Mouse (Mus musculus) brain, adult 2 months (tissue): ENCODE data around the gene Slc2a13.
A peak's percentile ranks its signal among the peaks of the same experiment; 100 is the strongest.

ENCODE experiments used
- DNase-seq: peaks from one replicate; pipeline ENCODE4 v3.0.0; 2011; ENCODE audit warnings: low read depth, low spot score

The Slc2a13 gene

DNA sequence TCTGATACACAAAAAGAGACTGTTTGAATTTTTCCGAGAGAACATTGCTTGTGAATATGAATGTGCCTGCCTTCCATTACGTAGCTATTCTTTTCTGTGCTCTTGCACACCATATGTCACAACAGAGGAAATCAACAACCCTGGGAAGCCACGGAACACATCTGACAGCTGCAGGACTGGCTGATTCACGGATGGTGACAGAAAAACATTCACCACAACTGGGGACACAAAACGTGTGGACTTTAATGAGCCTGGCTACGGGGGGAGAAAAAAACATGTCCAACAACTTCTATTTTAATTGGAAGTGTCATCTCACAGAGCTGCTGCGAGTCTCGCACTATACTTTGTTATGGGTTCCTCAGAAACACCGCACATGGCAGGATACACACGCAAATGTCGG is 196.0 kb downstream of the Slc2a13 start:
- peak; percentile 82 for DNase-seq

DNA sequence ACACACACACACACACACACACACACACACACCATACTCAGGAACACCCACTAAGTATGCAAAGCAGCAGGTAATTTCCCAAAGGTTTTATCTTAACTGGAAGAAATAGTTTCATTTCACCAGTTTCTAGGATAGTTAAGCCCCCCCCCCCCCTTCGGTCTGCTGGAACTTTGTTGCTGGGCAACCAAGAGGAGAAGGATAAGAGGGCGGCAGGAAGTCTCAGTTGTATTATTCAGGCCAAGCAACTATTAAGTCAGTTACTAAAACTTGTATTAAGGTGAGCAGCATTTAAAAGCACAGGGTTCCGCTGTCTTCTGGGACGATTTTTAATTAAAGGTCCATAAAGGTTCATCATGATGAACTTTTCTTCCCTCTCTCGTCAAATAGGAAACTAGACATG is 198.6 kb downstream of the Slc2a13 start:
- no peak for DNase-seq

DNA sequence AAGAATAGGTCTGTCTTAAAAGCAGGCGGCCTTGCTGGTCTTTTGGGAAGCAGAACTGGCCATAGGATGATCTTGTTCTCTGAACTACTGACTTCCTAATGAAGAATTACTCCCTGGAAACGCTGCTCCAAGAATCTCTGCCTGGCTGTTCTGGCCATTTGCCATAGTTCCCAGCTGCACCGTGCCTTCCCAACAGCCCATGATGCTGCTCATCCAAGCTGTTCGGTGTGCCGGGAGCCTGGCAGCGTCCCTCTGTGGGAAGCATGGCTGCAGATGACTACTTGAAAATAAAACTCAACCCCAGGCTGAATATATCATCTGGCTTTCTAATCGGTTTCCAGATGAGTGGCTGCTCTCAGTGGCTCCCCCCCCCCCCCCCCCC is 199.9 kb downstream of the Slc2a13 start:
- peak; percentile 94 for DNase-seq

DNA sequence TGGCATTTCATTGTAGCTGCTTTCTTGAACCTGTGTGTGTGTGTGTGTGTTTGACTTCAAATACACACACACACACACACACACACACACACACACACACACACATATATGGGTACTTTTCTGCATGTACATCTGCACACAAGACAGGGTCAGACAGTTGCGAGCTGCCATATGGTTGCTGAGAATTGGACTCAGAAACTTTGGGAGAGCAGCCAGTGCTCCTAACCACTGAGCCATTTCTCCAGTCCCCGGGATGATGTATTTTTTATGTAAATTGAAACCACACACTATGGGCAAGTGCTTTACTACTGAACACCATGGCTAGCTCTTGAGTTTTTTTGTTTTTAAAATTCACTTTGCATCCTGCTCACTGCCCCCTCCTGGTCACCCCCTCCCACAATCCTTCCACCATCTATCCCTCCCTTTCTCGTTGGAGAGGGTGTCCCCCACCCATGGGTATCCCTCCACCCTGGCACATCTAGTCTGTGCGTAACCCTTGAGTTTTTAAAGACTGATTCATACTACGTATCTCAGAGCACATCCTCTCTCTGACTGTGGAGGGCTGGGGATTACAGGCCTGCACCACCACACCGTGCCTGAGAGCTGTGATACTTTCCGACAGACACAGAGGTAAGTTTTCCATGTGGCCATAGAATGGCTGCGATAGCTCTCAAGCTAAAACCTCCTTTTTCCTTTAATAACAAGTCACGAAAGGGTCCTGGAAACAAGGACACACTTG is 200.4 kb downstream of the Slc2a13 start:
- DNase-seq, result peak; percentile 57

DNA sequence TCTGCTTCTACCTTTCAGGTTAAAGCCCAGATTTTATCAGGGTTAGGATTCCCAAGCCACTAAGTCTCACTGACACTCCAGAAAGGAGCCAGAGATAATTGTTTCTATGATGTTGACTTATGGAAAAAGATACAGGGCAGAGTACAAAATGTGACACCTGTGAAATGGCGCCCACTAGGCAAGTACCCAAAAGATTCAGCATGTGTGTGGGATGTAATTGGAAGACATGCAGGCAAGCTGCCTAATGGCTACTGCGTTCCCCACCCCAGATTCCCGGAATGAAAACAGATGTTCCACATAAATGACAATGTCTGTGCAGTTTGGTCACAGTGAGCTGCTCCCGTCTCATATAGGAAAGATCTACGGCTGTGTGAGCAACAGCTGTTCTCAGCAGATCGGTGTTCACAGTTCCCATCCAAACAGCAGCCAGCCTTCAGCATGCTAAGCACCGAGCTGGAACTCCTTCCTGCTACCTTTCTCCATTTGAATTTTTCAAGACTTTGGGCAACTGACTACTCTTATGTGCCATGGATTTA is 201.1 kb downstream of the Slc2a13 start:
- peak; percentile 59 for DNase-seq

DNA sequence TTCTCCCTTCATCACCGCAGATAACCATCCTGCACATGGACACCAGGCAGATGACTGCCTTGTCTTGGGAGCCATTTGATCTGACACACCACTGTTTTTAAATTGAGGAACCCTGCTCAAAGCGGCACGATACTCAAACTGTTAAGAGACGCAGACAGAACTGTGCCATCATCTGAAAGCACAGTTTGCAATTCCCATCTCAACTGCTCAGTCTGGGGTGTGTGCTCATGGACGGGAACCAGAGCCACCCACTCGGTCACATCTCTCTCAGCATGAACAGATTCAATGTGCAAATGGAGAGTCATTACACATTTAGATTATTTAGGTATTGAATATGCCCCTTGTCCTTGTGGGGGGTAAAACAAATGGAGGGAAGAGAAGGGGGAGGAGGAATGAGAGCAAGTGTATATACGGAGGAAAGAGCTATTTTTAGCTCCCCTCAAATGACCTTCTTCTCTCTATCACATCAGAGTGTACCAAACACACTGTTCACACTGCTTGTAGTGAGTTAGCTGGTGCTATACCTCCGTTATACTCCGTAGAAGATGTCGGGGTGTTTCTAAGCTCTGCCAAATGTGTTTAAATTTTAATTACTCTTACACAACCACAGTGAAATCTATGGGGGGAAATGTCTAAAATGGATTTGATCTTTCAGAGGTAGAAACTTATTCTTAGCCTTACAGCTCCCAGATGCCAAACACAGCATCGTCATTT is 203.2 kb downstream of the Slc2a13 start:
- peak; percentile 87 for DNase-seq

DNA sequence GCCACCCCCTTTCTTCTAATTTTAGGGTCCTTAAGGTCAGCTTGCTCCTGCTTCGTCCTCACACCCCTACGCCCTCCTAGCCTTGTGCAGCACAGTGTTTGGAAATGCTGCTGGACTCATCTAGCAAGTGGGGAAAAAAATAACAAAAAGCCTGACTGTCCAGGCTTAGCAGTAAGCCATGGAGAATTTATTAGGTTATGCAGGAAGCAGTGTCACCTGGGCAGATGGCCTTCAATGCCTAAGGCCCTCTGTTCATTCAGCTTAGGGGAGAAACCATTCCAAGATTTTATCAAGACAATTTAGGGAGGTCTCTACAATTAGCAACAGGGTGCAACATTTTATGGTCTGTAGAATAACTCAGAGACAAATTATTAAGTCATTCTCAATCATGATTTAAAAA is 212.6 kb downstream of the Slc2a13 start:
- DNase-seq, result peak; percentile 61

DNA sequence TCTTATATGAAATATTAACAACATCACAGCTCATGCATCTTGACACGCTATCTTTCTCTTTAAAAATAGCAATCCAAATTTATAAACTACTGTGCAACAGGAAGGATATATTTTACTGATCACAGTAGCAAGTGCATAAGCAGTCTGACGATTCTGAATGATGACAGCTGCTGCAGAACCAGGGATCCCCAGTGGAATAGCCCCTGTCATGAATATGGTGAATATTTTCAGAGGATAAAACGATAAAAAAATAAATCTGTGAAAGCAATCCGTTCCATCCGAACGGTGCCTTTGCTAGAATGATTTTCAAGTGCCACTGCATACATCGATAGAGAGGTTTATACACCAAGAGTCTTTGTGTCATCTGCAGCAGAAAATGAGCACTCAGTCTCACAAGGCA is 222.1 kb downstream of the Slc2a13 start:
- DNase-seq, result no peak

DNA sequence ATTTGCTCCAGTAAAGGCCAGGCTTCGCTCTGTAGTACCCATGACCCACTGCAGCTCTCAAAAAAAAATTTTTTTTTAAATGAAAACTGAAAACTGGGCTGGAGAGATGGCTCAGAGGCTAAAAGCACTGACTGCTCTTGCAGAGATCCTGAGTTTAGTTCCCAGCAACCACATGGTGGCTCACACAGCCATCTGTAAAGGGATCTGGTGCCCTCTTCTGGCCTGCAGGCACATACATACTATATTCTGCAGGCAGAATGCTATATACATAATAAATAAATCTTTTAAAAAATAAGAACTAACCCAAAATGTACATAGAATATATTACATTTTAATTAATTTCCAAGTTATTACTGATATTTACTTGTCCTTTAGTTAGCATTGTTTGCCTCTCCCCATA is 234.7 kb downstream of the Slc2a13 start:
- peak; percentile 63 for DNase-seq

DNA sequence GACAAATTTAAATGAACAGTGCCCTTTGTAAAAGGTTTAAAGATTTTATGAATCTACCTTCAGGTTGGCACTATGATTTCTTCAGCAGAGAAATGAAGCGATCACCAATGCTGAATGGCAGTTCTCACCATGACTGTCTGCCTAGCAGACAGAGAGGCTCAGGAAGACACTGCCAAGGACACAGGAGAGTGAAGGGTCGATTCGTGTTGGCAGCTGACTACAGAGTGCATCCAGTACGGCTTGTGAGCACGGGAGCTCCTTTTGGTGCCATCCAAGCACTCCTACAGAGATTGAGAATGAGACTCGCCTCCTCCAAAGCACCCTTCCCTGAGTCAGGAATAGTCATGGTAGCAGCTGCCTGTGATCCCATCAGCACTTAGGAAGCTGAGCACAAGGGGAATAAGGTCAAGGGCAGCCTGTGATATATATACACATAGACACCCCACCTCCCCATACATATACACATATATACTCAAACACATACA is 238.6 kb downstream of the Slc2a13 start:
- DNase-seq, result peak; percentile 60

DNA sequence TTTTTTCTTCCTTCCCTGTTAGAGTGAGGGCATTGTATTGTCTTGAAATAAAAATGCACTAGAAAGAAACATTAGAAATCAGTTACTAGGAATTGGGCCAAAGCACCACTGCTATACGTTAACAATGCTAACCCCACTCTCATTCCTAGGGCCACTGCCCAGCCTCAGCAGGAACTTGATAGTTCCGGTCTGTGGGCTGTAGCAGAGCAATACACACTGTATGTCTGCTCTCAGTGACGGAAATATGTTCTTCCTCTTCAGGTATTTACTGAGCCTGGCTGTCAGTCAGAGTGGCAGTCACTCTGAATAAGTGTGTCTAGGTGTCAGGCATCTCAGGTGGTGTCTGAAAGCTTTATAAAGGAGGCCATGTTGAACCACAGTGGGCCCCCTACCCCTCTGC is 245.3 kb downstream of the Slc2a13 start:
- DNase-seq, result no peak

DNA sequence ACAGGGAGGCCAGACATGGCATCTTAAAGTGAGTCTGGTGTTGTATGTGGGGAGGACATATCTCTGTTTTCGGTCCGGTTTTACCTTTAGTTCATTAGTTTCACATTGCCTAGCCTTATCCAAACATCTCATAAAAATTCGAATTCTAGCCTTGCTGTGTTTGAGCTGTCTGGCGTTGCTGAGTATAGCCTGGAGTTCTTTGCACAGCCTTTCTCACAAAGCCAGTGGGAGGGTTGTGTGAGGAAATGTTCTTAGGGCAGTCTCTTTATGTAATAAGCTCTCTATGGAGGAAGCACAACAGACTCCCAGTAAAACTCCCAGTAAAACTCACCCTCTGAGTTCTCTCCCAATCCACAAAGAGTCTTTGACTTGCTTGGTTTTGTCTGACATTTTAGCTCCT is 246.0 kb downstream of the Slc2a13 start:
- peak; percentile 80 for DNase-seq

DNA sequence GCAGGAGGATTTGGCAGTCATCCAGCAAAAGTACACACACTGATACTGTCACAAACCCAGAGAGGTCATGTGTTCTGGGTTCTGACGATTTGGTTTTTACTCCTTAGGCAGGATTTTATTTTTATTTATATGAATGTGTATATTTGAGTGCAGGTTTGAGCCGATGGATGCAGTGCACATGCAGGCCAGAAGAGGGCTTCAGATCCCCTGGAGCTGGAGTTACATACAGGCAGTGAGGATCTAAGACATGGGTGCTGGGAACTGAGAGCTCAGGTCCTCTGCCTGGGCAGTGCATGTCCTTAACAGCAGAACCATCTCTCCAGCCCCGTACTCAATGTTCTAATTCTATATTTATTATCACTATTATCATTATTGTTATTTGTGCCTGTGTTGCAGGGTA is 253.7 kb downstream of the Slc2a13 start:
- DNase-seq, result no peak

DNA sequence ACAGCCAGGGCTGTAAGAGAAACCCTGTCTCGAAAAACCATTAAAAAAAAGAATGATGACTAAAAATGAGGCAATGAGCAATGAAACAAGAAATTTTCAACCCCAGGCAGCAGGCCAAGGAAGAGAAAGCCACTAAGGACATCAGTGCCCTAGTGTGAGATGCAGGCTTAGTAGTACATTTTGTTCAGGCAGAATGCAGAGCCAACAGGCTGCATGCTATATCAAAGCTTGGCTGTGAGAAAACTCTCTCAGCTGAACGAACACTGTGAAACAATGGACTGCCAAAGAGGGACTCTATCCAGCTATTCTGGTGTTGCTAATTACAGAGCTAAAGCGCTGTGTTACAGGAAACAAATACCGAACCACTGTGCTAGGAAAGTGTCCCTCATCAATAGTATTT is 256.1 kb downstream of the Slc2a13 start:
- peak; percentile 77 for DNase-seq

DNA sequence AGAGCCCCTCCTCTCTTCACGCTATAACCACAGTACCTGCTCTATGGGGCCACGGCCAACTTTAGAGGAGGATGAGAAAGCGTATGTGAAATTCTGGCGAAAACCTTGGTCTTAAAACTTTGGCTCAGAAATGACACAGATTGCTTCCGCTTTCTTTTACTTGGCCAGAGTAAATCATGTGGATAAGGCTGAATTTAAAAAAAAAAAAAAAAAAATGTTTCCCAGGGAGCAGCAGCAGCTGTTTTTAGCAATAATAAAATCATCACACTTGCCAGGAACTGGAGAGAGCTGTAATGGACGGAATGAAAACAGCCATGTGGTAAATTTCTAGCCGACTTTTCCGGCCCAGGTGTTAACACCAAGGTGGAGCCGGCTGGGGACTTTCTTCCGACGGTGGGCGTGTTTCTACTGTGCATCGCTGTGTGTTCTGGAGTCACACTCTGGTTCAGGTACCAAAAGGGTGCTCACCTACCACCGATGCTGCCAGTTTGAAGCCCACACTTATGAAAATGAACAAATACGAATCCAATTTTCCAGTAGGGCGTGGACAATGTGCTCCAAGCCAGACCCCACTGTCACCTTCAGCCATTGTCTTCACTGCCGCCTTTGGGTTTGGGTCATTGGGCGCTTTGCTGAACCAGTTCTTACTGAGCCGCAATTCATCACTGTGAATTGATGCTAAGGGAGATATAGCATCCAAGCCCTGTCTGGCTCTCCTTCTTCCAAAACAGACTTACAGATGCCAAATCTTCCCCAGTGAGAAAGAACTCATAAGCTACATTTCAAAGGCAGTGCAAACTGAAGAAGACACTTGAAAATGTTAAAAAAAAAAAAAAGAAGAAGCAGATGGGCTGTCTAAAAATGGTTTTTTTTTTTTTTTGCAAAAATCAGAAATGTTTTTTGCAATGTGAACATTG is 258.4 kb downstream of the Slc2a13 start:
- peak; percentile 76 for DNase-seq

DNA sequence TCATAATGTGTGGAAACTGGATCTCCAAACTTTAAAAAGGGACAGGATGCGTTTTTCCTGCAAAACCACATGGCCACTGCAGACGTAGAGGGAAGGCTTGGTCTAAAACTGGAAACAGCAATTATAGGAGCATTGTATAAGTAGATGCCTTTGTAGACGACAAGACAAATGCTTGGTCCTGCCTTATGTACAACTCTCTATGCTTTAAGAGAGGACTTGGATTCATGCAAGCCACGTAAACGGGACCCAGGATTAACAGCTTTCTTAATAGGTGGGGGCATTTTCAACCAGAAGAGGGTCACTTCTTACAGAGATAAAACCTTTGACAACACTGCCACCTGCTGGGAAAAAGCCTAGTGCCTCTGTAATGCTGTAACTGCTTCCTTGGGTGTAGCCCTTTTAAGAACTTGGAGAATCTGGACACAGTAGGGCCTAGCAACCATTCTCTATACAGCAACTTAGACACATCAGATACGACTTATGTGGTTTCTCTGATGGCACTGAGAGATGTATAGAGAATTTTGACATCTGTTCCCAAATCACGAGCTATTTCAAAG is 268.7 kb downstream of the Slc2a13 start:
- DNase-seq, result peak; percentile 82

DNA sequence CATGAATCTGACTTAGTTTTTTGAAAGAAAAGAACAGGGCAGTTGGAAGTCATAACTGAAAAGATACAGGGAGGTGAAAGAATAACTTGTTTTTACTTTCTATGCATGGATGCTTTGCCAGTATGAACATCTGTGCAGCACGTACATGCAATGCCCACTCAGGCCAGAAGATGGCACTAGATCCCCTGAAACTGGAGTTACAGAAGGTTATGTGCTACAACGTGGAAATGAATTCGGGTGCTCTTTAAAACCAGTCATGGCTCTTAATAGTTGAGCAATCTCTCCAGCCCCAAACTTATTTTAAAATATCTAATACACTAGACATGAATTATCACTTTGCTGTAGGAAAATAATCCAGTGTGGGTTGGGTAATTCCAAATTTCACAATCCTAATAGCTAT is 271.7 kb downstream of the Slc2a13 start:
- peak; percentile 93 for DNase-seq

DNA sequence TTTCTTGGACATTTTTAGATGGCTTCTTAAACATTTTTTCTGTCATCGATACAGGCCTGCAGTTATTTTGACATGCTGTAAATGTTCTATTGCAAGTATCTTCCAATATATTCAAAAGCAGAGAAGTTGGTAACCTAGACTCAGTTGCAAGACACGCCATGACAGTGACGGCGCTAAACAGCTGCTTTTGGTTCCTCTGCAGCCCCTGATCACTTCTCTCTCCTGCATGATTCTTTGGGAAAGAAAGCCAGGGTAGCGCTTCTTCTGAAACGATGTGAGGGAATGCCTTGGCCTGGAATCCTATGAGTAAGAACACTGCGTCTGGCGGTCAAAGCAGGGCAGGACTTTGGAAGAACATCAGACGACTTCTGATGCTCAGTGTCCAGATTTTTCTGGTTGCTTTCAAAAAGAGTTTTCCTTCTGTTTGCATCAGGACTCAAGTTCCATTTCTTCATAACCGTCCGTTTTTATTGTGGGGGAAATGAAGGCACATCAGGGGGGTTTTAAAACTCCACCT is 273.7 kb downstream of the Slc2a13 start:
- no peak for DNase-seq

DNA sequence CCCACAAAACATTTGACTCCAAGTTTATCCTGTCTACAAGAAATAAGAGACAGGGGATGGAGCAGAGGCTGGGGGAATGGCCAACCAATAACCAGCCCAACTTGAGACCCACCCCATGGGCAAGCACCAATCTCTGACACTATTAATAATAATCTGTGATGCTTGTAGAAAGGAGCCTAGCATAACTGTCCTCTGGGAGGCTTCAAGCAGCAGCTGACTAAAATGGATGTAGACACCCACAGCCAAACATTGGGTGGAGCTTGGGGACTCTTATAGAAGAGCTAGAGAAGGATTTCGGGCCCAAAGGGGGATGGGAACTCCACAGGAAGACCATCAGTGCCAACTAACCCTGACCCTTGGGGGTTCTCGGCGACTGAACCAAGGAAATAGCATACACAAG is 289.6 kb downstream of the Slc2a13 start:
- DNase-seq, result no peak

DNA sequence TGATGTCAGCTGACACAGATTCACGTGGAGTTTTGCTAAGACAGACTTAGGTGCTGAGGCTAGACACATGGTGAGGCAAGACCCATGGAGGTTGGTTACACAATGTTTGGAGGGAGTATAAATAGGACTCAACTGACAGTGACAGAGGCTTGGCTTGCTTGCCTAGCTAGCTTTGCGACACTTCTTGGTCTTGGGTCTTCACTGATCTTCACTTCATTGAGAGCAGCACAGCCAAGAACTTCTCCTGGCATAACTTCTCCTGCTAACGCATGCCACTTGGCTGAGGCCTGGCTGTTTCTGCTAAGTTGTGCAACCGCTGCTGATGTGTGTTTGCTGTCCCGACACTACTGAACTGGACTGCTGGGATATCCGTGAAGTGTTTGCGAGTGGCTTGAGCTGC is 290.2 kb downstream of the Slc2a13 start:
- DNase-seq, result peak; percentile 38

DNA sequence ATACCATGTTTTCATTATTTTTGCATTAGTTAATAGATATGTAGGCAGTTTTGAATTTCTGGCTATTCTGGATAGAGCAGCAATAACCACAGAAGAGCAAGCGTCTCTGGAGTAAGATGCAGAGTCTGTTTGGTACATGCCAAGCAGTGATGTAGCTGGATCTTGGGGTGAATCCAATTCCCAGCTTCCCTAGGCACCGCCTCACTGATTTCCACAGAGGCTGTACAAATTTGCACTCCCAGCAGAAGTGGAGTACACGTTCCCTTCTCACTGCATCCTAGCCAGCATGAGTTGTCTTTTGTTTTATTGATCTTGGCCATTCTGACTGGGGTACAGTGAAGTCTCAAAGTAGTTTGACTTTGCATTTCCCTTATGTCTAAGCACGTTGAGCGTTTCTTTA is 291.5 kb downstream of the Slc2a13 start:
- DNase-seq, result peak; percentile 59
